Mouse (Mus musculus): ENCODE data around the gene Rras2. TPM values are rescaled to one million over a fixed set of nuclear protein-coding genes. Genes with fewer than 3 reads are reported as not detected.

The Rras2 gene
- polyA plus RNA-seq, 1 experiment from 2014 or later: 25.6 TPM

DNA sequence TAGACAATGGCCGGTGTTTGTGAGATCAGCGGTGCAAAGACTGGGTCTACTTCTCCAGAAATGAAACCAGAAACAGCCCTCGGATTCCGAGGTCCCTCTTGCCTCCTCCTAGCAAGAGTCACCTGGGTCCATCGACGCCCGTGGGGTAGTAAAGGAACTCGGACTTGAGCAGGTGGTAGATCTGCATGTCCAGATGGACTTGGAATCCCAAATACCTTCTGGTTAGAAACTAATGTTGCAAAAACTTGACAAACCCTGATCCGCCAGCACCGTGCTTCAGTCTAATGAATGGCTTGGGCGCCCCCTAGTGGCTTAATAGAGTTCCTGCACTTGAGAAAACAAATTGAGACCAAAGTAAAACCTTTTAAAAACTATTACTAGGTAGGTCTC, 96.9 kb downstream of the Rras2 start:
- H3K27ac ChIP-seq (ENCODE audit: low read depth, low read length): no peak overlapping the region
- no peaks in the 10 kb centered on the region for H3K9me3 ChIP-seq (ENCODE audit: control insufficient read depth, low read length)
- peak; percentile 66 for ATAC-seq (replicated peaks; ENCODE audit: low FRiP score)
- WGBS: 1% methylated on average over 11 of the region's 11 CpGs
- no peaks in the 10 kb centered on the region for H3K36me3 ChIP-seq (ENCODE audit: control insufficient read depth, insufficient read depth, low read length)
- H3K27me3 ChIP-seq (ENCODE audit: control insufficient read depth, insufficient read depth, low read length): no peaks in the 10 kb centered on the region
- no peaks in the 10 kb centered on the region; the same call in 1 of the 2 replicates for H3K4me1 ChIP-seq (replicated peaks; ENCODE audit: control insufficient read depth, insufficient read depth, low read length)
- peak overlapping the region; percentile 29 for H3K4me3 ChIP-seq (ENCODE audit: low read depth, low read length)
- H3K9ac ChIP-seq (ENCODE audit: low read length): peak overlapping the region; percentile 42
- H3K4me2 ChIP-seq (ENCODE audit: low read depth, low read length, severe bottlenecking): peak overlapping the region; percentile 62
- DNase-seq (ENCODE audit: low spot score): peak; percentile 84

DNA sequence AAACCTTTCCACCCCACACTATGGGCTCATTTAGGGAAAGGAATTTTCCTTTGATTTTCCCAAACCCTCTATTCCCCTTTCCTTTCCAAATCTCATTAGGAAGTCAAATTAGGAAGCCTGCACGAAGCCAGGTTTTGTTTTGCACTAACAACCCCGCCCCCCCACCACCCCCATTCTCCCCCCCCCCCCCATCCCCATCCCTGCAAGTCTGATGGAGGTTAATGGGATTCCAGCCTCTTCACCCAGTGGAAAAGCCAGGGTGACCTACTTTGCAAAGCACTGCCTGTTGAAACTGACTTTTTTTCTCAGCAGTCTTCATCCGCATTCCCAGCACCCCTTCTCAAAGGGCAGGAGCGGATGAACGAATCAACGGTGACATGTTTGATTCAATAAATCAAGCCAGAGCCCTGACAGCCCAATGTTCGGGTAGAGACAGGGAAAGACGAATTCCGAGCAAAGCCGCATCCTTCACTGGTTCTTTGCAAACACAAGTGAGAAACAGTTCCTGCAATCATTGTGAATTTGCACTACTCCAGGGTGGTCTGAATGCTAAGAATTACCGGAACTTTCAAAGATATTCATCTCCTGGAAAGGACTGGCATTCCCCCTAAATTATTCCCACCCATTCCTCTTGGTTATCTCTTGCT, 97.4 kb downstream of the Rras2 start:
- Histone ChIP-seq H3K9me3 (ENCODE audit: control insufficient read depth, low read length) (no peaks in the 10 kb centered on the region), H3K4me3 (ENCODE audit: low read depth, low read length) (peak overlapping the region; percentile 29), H3K9ac (ENCODE audit: low read length) (peak overlapping the region; percentile 42), H3K4me1 (replicated peaks; ENCODE audit: control insufficient read depth, insufficient read depth, low read length) (no peaks in the 10 kb centered on the region; the same call in 1 of the 2 replicates), H3K27ac (ENCODE audit: low read depth, low read length) (no peak overlapping the region), H3K4me2 (ENCODE audit: low read depth, low read length, severe bottlenecking) (peak overlapping the region; percentile 62), H3K36me3 (ENCODE audit: control insufficient read depth, insufficient read depth, low read length) (no peaks in the 10 kb centered on the region), H3K27me3 (ENCODE audit: control insufficient read depth, insufficient read depth, low read length) (no peaks in the 10 kb centered on the region)
- peak; percentile 56 for DNase-seq (ENCODE audit: low spot score)
- 4% methylated on average over 11 of the region's 11 CpGs for WGBS
- peak; percentile 63 for ATAC-seq (replicated peaks; ENCODE audit: low FRiP score)

- H3K4me1 ChIP-seq (replicated peaks; ENCODE audit: control insufficient read depth, insufficient read depth, low read length): no peaks in the 10 kb centered on the region; the same call in 1 of the 2 replicates
- H3K27ac ChIP-seq (ENCODE audit: low read depth, low read length): no peak overlapping the region
- no peaks in the 10 kb centered on the region for H3K36me3 ChIP-seq (ENCODE audit: control insufficient read depth, insufficient read depth, low read length)
- H3K27me3 ChIP-seq (ENCODE audit: control insufficient read depth, insufficient read depth, low read length): no peaks in the 10 kb centered on the region
- no peak for ATAC-seq (replicated peaks; ENCODE audit: low FRiP score)
- no peaks in the 10 kb centered on the region for H3K9me3 ChIP-seq (ENCODE audit: control insufficient read depth, low read length)
- H3K9ac ChIP-seq (ENCODE audit: low read length): no peak overlapping the region
- 77% methylated on average over 3 of the region's 3 CpGs for WGBS
- no peak overlapping the region for H3K4me3 ChIP-seq (ENCODE audit: low read depth, low read length)
- DNase-seq (ENCODE audit: low spot score): peak; percentile 34
- no peak overlapping the region for H3K4me2 ChIP-seq (ENCODE audit: low read depth, low read length, severe bottlenecking)
These were observed 98.7 kb downstream of the Rras2 start for GRCm38 (mm10) chr7:114018861-114019260.

DNA sequence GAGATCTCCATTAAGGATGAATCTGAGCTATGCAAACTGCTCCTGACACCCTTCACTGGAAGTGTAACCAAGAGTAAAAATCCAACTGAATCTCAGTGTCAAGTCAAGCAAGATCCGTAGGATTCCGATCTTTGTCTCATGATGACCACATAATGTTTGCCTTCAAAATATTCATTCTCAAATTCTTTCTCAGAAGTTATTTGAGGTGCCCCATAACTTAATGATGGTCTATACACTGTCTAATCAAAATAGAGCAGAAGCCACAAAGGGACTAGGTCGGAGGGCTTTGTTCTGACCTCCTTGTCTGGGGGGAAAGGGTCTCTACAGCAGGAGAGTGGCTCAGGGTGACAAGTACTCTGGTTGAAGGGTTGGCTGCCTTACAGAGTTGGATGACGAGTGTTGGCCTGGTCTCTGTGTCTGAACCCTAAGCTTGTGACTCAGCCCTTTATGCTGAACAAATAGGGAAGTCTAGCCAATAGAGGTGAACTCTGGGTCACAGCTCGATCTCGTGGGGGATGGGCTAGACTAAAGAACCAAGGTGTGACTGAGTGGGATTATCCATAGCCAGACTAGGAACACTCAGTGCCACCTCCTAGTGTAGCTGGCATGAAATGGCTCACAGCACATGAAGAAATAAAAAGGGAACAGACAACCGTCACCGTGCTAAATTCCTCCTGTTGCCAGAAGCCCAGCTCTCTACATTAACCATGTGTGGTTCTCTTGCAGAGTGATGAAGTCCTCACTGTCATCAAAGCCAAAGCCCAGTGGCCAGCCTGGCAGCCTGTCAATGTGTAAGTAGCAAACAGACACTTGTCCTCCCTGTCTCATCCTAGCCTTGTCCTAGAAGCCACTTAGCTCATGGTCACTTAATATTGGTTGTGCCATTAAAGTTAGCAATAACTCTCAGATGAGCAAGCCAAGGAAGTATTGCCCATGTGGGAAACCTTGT, 101.3 kb downstream of the Rras2 start:
- no peaks in the 10 kb centered on the region for H3K36me3 ChIP-seq (ENCODE audit: control insufficient read depth, insufficient read depth, low read length)
- no peak overlapping the region for H3K9ac ChIP-seq (ENCODE audit: low read length)
- H3K27ac ChIP-seq (ENCODE audit: low read depth, low read length): no peak overlapping the region
- no peak overlapping the region for H3K4me3 ChIP-seq (ENCODE audit: low read depth, low read length)
- WGBS: 85% methylated on average over 8 of the region's 8 CpGs
- H3K4me2 ChIP-seq (ENCODE audit: low read depth, low read length, severe bottlenecking): no peak overlapping the region
- DNase-seq (ENCODE audit: low spot score) (peak; percentile 37), ATAC-seq (replicated peaks; ENCODE audit: low FRiP score) (no peak)
- H3K27me3 ChIP-seq (ENCODE audit: control insufficient read depth, insufficient read depth, low read length): no peaks in the 10 kb centered on the region
- H3K4me1 ChIP-seq (replicated peaks; ENCODE audit: control insufficient read depth, insufficient read depth, low read length): no peaks in the 10 kb centered on the region; the same call in 1 of the 2 replicates
- no peaks in the 10 kb centered on the region for H3K9me3 ChIP-seq (ENCODE audit: control insufficient read depth, low read length)

DNA sequence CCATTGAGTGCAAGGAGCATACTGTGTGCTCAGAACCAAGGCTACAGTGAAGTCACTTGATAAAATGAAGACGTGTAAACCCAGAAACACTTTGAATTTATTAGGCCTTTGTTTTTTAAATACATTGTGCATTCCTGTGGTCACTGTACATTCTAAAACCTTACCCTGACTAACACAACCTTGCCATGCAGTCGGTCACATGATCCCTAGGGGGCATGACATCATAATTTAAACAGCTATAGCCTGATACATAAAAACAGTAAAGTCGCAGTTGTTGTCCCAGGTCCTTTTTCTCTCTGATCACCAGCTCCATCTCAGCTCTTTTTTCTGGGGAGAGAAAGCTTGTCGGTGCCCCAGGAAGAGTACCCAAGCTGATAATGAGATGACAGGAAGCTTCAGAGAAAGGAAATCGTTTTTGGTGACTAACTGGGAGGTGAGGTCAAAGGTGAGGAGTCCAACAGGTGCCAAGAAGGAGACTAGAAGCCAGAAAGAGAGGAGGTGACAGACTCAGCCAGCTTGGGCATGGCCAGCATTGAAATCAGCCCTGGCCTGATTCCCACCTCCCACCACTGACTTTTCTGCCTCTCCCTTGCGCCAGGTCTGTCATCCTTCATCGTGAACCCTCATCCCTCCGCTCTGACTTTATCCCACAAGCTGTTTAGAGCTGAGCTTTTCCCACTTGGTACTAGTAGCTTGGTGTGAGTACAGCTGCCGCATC, 105.7 kb downstream of the Rras2 start:
- H3K4me3 ChIP-seq (ENCODE audit: low read depth, low read length): no peak overlapping the region
- no peaks in the 10 kb centered on the region for H3K9me3 ChIP-seq (ENCODE audit: control insufficient read depth, low read length)
- H3K9ac ChIP-seq (ENCODE audit: low read length): no peak overlapping the region
- H3K4me1 ChIP-seq (replicated peaks; ENCODE audit: control insufficient read depth, insufficient read depth, low read length): no peaks in the 10 kb centered on the region
- 71% methylated on average over 9 of the region's 9 CpGs for WGBS
- no peaks in the 10 kb centered on the region for H3K27me3 ChIP-seq (ENCODE audit: control insufficient read depth, insufficient read depth, low read length)
- ATAC-seq (replicated peaks; ENCODE audit: low FRiP score) (no peak), DNase-seq (ENCODE audit: low spot score) (peak; percentile 31)
- H3K36me3 ChIP-seq (ENCODE audit: control insufficient read depth, insufficient read depth, low read length): no peaks in the 10 kb centered on the region
- no peak overlapping the region for H3K4me2 ChIP-seq (ENCODE audit: low read depth, low read length, severe bottlenecking)
- no peak overlapping the region for H3K27ac ChIP-seq (ENCODE audit: low read depth, low read length)

GRCm38 (mm10) chr7:114007565-114007964, 110.0 kb downstream of the Rras2 start:
- DNase-seq (ENCODE audit: low spot score) (peak; percentile 67), ATAC-seq (replicated peaks; ENCODE audit: low FRiP score) (no peak)
- 65% methylated on average over 5 of the region's 5 CpGs for WGBS
- no peak overlapping the region for H3K27ac ChIP-seq (ENCODE audit: low read depth, low read length)
- no peak overlapping the region for H3K9ac ChIP-seq (ENCODE audit: low read length)
- no peaks in the 10 kb centered on the region for H3K4me1 ChIP-seq (replicated peaks; ENCODE audit: control insufficient read depth, insufficient read depth, low read length)
- H3K36me3 ChIP-seq (ENCODE audit: control insufficient read depth, insufficient read depth, low read length): no peaks in the 10 kb centered on the region
- no peaks in the 10 kb centered on the region for H3K27me3 ChIP-seq (ENCODE audit: control insufficient read depth, insufficient read depth, low read length)
- no peak overlapping the region for H3K4me3 ChIP-seq (ENCODE audit: low read depth, low read length)
- H3K4me2 ChIP-seq (ENCODE audit: low read depth, low read length, severe bottlenecking): no peak overlapping the region
- H3K9me3 ChIP-seq (ENCODE audit: control insufficient read depth, low read length): no peaks in the 10 kb centered on the region

DNA sequence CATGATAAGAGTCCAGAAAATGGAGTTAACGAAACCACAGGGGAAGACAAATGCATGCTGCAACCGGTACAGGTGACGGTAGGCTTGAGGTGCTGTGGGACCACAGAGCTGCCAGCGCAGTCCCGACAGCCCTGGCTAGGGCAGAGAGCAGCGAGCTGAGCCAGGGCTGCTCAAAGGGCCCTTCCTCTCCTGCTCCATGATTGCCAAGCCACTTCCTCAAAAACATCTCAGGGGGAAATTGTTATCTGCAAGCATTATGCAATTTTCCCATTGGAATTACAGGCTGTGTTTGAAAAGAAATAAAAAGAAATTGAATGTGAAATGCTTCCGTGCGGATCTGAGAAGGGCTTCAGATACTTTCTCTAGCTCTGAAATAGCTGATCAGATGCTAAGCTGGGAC, 111.1 kb downstream of the Rras2 start:
- Histone ChIP-seq H3K36me3 (ENCODE audit: control insufficient read depth, insufficient read depth, low read length) (no peaks in the 10 kb centered on the region), H3K4me2 (ENCODE audit: low read depth, low read length, severe bottlenecking) (no peak overlapping the region), H3K4me1 (replicated peaks; ENCODE audit: control insufficient read depth, insufficient read depth, low read length) (no peaks in the 10 kb centered on the region), H3K9me3 (ENCODE audit: control insufficient read depth, low read length) (no peaks in the 10 kb centered on the region; the same call in 1 of the 2 replicates), H3K27ac (ENCODE audit: low read depth, low read length) (no peak overlapping the region), H3K4me3 (ENCODE audit: low read depth, low read length) (no peak overlapping the region), H3K9ac (ENCODE audit: low read length) (no peak overlapping the region), H3K27me3 (ENCODE audit: control insufficient read depth, insufficient read depth, low read length) (no peaks in the 10 kb centered on the region)
- DNase-seq (ENCODE audit: low spot score) (no peak), ATAC-seq (replicated peaks; ENCODE audit: low FRiP score) (no peak)
- WGBS: 89% methylated on average over 8 of the region's 8 CpGs

- H3K27me3 ChIP-seq (ENCODE audit: control insufficient read depth, insufficient read depth, low read length): no peaks in the 10 kb centered on the region
- H3K4me3 ChIP-seq (ENCODE audit: low read depth, low read length): no peak overlapping the region
- H3K4me2 ChIP-seq (ENCODE audit: low read depth, low read length, severe bottlenecking): no peak overlapping the region
- H3K9me3 ChIP-seq (ENCODE audit: control insufficient read depth, low read length): no peaks in the 10 kb centered on the region; the same call in 1 of the 2 replicates
- DNase-seq (ENCODE audit: low spot score): no peak
- 67% methylated on average over 5 of the region's 5 CpGs for WGBS
- ATAC-seq (replicated peaks; ENCODE audit: low FRiP score): no peak
- no peaks in the 10 kb centered on the region for H3K4me1 ChIP-seq (replicated peaks; ENCODE audit: control insufficient read depth, insufficient read depth, low read length)
- no peak overlapping the region for H3K27ac ChIP-seq (ENCODE audit: low read depth, low read length)
- H3K9ac ChIP-seq (ENCODE audit: low read length): no peak overlapping the region
- no peaks in the 10 kb centered on the region for H3K36me3 ChIP-seq (ENCODE audit: control insufficient read depth, insufficient read depth, low read length)
These were observed 112.1 kb downstream of the Rras2 start for GRCm38 (mm10) chr7:114005499-114005898.

Measured in forebrain, embryonic 11.5 days (tissue).